Mouse (Mus musculus): Measurements from ENCODE around the gene Adipor1. TPM values are rescaled to one million over a fixed set of nuclear protein-coding genes. Genes with fewer than 3 reads are reported as not detected.

The Adipor1 gene
- polyA plus RNA-seq (2015; fragmentation: Nextera tagmentation; extraction: Ambion mirVana) = 84.4 and 90.2 TPM in 2 replicates

DNA sequence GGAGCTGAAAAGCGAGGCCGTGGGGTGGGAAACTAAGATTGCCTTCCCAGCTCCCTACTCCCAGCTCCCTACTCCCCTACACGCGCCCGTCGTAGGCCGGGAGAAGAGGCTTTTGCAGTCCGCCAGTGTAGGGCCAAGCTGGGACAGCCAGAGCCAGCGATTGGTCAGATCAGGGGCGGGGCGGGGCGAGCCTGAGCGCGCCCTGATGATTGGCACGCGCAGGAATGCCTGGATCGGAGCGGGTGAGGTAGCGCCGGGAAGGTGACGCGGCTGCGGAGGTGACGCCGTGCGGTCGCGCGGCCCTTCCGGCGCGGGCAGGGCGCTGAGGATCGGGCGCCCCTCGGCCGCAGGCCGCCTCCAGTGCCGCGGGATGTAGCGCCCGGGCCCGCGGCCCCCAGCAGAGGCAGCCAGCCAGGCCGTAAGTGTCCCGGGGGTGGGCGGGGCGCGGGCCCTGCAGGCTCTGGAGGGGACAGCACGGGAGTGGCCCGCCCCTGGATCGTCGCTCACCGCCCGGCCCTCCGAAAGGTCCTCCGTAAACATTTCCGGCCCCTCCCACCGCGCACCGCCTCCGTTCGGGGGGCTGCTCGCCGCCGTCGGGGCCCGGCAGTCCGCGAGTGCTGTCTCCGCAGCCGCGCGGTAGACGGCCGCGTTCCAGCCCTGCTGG, at the start of gene Adipor1:
Gene Adipor1 (plus strand): TSS at position 211 of the 664 bp plus-strand sequence.
- peaks cover 9% of the 10 kb centered on the region for H3K4me1 ChIP-seq (replicated peaks; ENCODE audit: control insufficient read depth, insufficient read depth)
- 0 out of 2 replicates have a peak, but pooled peaks cover 4% of the 10 kb centered on the region for H3K36me3 ChIP-seq (ENCODE audit: control insufficient read depth, insufficient read depth, low read length)
- H3K9me3 ChIP-seq (ENCODE audit: control insufficient read depth, low read length) = no peaks in the 10 kb centered on the region
- H3K4me2 ChIP-seq (replicated peaks; ENCODE audit: low read depth) = peak within 1 kb of the TSS; percentile 65
- H3K4me3 ChIP-seq (ENCODE audit: low read depth, low read length) = peak within 1 kb of the TSS; percentile 92
- peak; percentile 99 for DNase-seq (ENCODE audit: low spot score)
- TF ChIP-seq CTCF (IDR thresholded peaks at IDR 0.05; ENCODE audit: low read depth) = no peak; the same call in 1 of the 2 replicates
- no peak for TF ChIP-seq EP300 (optimal IDR thresholded peaks at IDR 0.05)
- no peaks in the 10 kb centered on the region for H3K27me3 ChIP-seq (ENCODE audit: control insufficient read depth, insufficient read depth, low read length)
- peak within 1 kb of the TSS; percentile 95 for H3K9ac ChIP-seq (ENCODE audit: low read length)
- ATAC-seq (ENCODE audit: low FRiP score, low TSS enrichment) = peak; percentile 99
- WGBS = under 1% methylated on average over 59 of the region's 77 CpGs
- H3K27ac ChIP-seq (replicated peaks) = peak within 1 kb of the TSS; percentile 97

GRCm38 (mm10) chr1:134365491-134365890, 49.7 kb upstream of the Adipor1 start:
- Histone ChIP-seq H3K4me1 (replicated peaks; ENCODE audit: control insufficient read depth, insufficient read depth) (no peaks in the 10 kb centered on the region), H3K4me3 (ENCODE audit: low read depth, low read length) (no peak overlapping the region), H3K27me3 (ENCODE audit: control insufficient read depth, insufficient read depth, low read length) (no peaks in the 10 kb centered on the region), H3K9ac (ENCODE audit: low read length) (no peak overlapping the region), H3K4me2 (replicated peaks; ENCODE audit: low read depth) (no peak overlapping the region), H3K27ac (replicated peaks) (no peak overlapping the region), H3K9me3 (ENCODE audit: control insufficient read depth, low read length) (no peaks in the 10 kb centered on the region), H3K36me3 (ENCODE audit: control insufficient read depth, insufficient read depth, low read length) (no peaks in the 10 kb centered on the region)
- ATAC-seq (ENCODE audit: low FRiP score, low TSS enrichment) (peak; percentile 27; the same call in 1 of the 2 replicates), DNase-seq (ENCODE audit: low spot score) (no peak)
- WGBS = 52% methylated on average over 5 of the region's 5 CpGs
- TF ChIP-seq EP300 (optimal IDR thresholded peaks at IDR 0.05) = no peak
- TF ChIP-seq CTCF (IDR thresholded peaks at IDR 0.05; ENCODE audit: low read depth) = no peak

- H3K4me1 ChIP-seq (replicated peaks; ENCODE audit: control insufficient read depth, insufficient read depth) = no peaks in the 10 kb centered on the region
- H3K9ac ChIP-seq (ENCODE audit: low read length) = no peak overlapping the region
- DNase-seq (ENCODE audit: low spot score) (peak; percentile 74), ATAC-seq (ENCODE audit: low FRiP score, low TSS enrichment) (no peak)
- TF ChIP-seq CTCF (IDR thresholded peaks at IDR 0.05; ENCODE audit: low read depth) (peak; percentile 81), EP300 (optimal IDR thresholded peaks at IDR 0.05) (no peak)
- no peaks in the 10 kb centered on the region for H3K27me3 ChIP-seq (ENCODE audit: control insufficient read depth, insufficient read depth, low read length)
- no peak overlapping the region for H3K4me2 ChIP-seq (replicated peaks; ENCODE audit: low read depth)
- WGBS = 53% methylated on average over 9 of the region's 9 CpGs
- no peaks in the 10 kb centered on the region for H3K9me3 ChIP-seq (ENCODE audit: control insufficient read depth, low read length)
- H3K36me3 ChIP-seq (ENCODE audit: control insufficient read depth, insufficient read depth, low read length) = no peaks in the 10 kb centered on the region
- H3K27ac ChIP-seq (replicated peaks) = no peak overlapping the region
- no peak overlapping the region for H3K4me3 ChIP-seq (ENCODE audit: low read depth, low read length)
Measured at GRCm38 (mm10) chr1:134368777-134369337, 46.3 kb upstream of the Adipor1 start.

- ATAC-seq (ENCODE audit: low FRiP score, low TSS enrichment) = no peak
- no peaks in the 10 kb centered on the region for H3K9me3 ChIP-seq (ENCODE audit: control insufficient read depth, low read length)
- WGBS = 58% methylated on average over 2 of the region's 2 CpGs
- H3K4me2 ChIP-seq (replicated peaks; ENCODE audit: low read depth) = no peak overlapping the region
- no peak overlapping the region for H3K4me3 ChIP-seq (ENCODE audit: low read depth, low read length)
- no peaks in the 10 kb centered on the region for H3K36me3 ChIP-seq (ENCODE audit: control insufficient read depth, insufficient read depth, low read length)
- no peak for DNase-seq (ENCODE audit: low spot score)
- TF ChIP-seq EP300 (optimal IDR thresholded peaks at IDR 0.05) = no peak
- no peak overlapping the region for H3K9ac ChIP-seq (ENCODE audit: low read length)
- H3K4me1 ChIP-seq (replicated peaks; ENCODE audit: control insufficient read depth, insufficient read depth) = no peaks in the 10 kb centered on the region
- H3K27ac ChIP-seq (replicated peaks) = no peak overlapping the region
- H3K27me3 ChIP-seq (ENCODE audit: control insufficient read depth, insufficient read depth, low read length) = no peaks in the 10 kb centered on the region
Measured at GRCm38 (mm10) chr1:134374124-134374523, 41.1 kb upstream of the Adipor1 start.

DNA sequence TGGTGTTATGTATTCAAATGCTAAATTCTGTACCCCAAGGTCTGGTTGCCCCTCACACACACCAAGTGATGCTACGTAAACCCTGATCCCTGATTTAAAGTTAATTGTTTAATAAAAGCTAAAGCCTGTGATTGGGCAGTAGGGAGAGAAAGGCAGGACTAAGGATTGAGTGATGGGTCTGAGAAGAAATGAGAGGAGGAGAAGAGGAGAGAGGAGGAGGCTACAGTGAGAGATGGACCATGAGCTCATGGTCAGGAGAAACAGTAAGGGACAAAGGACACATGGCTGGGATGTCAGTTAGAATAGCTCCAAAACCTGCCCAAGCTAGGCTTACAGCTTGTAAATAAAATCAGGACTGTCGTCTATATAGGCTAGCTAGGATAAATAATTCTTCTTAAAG, 34.1 kb upstream of the Adipor1 start:
- Histone ChIP-seq H3K27ac (replicated peaks) (no peak overlapping the region), H3K9me3 (ENCODE audit: control insufficient read depth, low read length) (no peaks in the 10 kb centered on the region), H3K4me2 (replicated peaks; ENCODE audit: low read depth) (no peak overlapping the region), H3K4me3 (ENCODE audit: low read depth, low read length) (no peak overlapping the region), H3K36me3 (ENCODE audit: control insufficient read depth, insufficient read depth, low read length) (no peaks in the 10 kb centered on the region), H3K27me3 (ENCODE audit: control insufficient read depth, insufficient read depth, low read length) (no peaks in the 10 kb centered on the region), H3K4me1 (replicated peaks; ENCODE audit: control insufficient read depth, insufficient read depth) (no peaks in the 10 kb centered on the region), H3K9ac (ENCODE audit: low read length) (no peak overlapping the region)
- WGBS = 50% methylated on average over 2 of the region's 2 CpGs
- no peak for ATAC-seq (ENCODE audit: low FRiP score, low TSS enrichment)
- DNase-seq (ENCODE audit: low spot score) = no peak
- TF ChIP-seq EP300 (optimal IDR thresholded peaks at IDR 0.05) = no peak
- TF ChIP-seq CTCF (IDR thresholded peaks at IDR 0.05; ENCODE audit: low read depth) = no peak
